Mouse (Mus musculus) embryonic fibroblast, embryonic 13.5 days (primary cell): Measurements from ENCODE around the gene Kcnma1.

Source experiments
- CTCF ChIP-seq: IDR thresholded peaks from 2 replicates; pipeline ENCODE4 v1.5.1; 2011; ENCODE audit warnings: mild to moderate bottlenecking, control low read depth, low read length, moderate library complexity, borderline replicate concordance; ENCODE audit not compliant: insufficient read depth
- POLR2A ChIP-seq: IDR thresholded peaks from 2 replicates; pipeline ENCODE4 v1.6.1; 2011; ENCODE audit warnings: low read depth, mild to moderate bottlenecking, control low read depth, low read length, moderate library complexity

- TF ChIP-seq CTCF (no peak), POLR2A (no peak)
These were observed 103.1 kb downstream of the Kcnma1 start for GRCm38 (mm10) chr14:23911108-23911629.
